Mouse (Mus musculus) embryonic stem cell, embryonic (primary cell): Measurements from ENCODE around the gene Spata45.

ENCODE experiments used
- CTCF ChIA-PET, 4 experiments: fragments of 300-600 bp in 2 of 4; fragments of 350-600 bp in 2 of 4; sonication (Branson Sonifier 250); formaldehyde crosslinking; loops; one replicate each; lab custom pipeline; 2022; ENCODE audit warnings: inconsistent platforms in 2 of 4; lab: Charles Lee
- POLR2A ChIA-PET, 4 experiments: fragments of 300-600 bp in 2 of 4; fragments of 350-600 bp in 2 of 4; sonication (Branson Sonifier 250); formaldehyde crosslinking; loops; one replicate each; lab custom pipeline; 2022; ENCODE audit warnings: antibody characterized with exemption in 4 of 4, inconsistent platforms in 1 of 4; lab: Charles Lee

Spata45 gene

GRCm38 (mm10) chr1:191063700-191064099 is 27.3 kb downstream of the Spata45 start:
- CTCF ChIA-PET = interaction anchor here in 2 of 4 experiments (1.2 to 1.4 kb wide), 3 partner anchors 9 to 119 kb away, joined by 3 read pairs; no protein-coding TSS in a partner anchor
- POLR2A ChIA-PET = interaction anchor here (0.6 to 5.6 kb wide), 33 partner anchors 7 to 334 kb away, joined by 3 to 70 read pairs (median 4); partner anchors contain the start of genes Flvcr1 (in 4 of the 4), Rps6kc1 (in 2 of the 4) and Spata45 (in 1 of the 4)

GRCm38 (mm10) chr1:191064535-191064934 is 28.1 kb downstream of the Spata45 start:
- ChIA-PET POLR2A (interaction anchor here in 3 of 4 experiments (0.7 to 5.6 kb wide), 12 partner anchors 9 to 333 kb away, joined by 3 to 70 read pairs (median 5); partner anchors contain the start of gene Flvcr1 (in 3 of the 3)), CTCF (interaction anchor here in 3 of 4 experiments (0.6 to 1.3 kb wide), 3 partner anchors 20 to 248 kb away, joined by 3 to 7 read pairs (median 3); no protein-coding TSS in a partner anchor)

- ChIA-PET POLR2A (interaction anchor here in 3 of 4 experiments (0.6 to 5.6 kb wide), 8 partner anchors 8 to 510 kb away, joined by 3 to 70 read pairs (median 8); partner anchors contain the start of genes Flvcr1 (in 3 of the 3), Dtl (in 1 of the 3) and Ints7 (in 1 of the 3)), CTCF (interaction anchor here in 2 of 4 experiments (0.5 to 1.3 kb wide), 3 partner anchors 20 to 243 kb away, joined by 3 read pairs; no protein-coding TSS in a partner anchor)
Observed at GRCm38 (mm10) chr1:191065188-191065587, 28.7 kb downstream of the Spata45 start.

- CTCF ChIA-PET = interaction anchor here (0.6 to 1.6 kb wide), 14 partner anchors 9 to 220 kb away, joined by 3 to 7 read pairs (median 4); partner anchors contain the start of gene Flvcr1 (in 1 of the 4)
- POLR2A ChIA-PET = interaction anchor here (0.7 to 2.5 kb wide), 11 partner anchors 11 to 706 kb away, joined by 3 to 11 read pairs (median 4); partner anchors contain the start of gene Flvcr1 (in 3 of the 4)
Observed at GRCm38 (mm10) chr1:191068377-191068776, 31.9 kb downstream of the Spata45 start.

- POLR2A ChIA-PET = interaction anchor here in 3 of 4 experiments (0.9 to 3.3 kb wide), 6 partner anchors 8 to 52 kb away, joined by 3 to 10 read pairs (median 4); partner anchors contain the start of genes Nsl1 (in 2 of the 3) and Tatdn3 (in 2 of the 3)
- CTCF ChIA-PET = interaction anchor here in 1 of 4 experiments (0.8 kb wide), 1 partner anchor 55 kb away, joined by 3 read pairs; no protein-coding TSS in a partner anchor
Observed at GRCm38 (mm10) chr1:191070259-191070658, 33.8 kb downstream of the Spata45 start.

GRCm38 (mm10) chr1:191071613-191072012 is 35.2 kb downstream of the Spata45 start:
- CTCF ChIA-PET = interaction anchor here in 2 of 4 experiments (0.8 to 0.9 kb wide), 2 partner anchors 13 to 241 kb away, joined by 4 to 5 read pairs; no protein-coding TSS in a partner anchor
- POLR2A ChIA-PET = interaction anchor here (0.6 to 5.5 kb wide), 8 partner anchors 8 to 115 kb away, joined by 3 to 50 read pairs (median 4); partner anchors contain the start of genes Nsl1 (in 4 of the 4), Tatdn3 (in 3 of the 4) and Flvcr1 (in 1 of the 4)

GRCm38 (mm10) chr1:191072329-191072913 is 36.0 kb downstream of the Spata45 start:
- ChIA-PET POLR2A (interaction anchor here in 3 of 4 experiments (0.5 to 5.5 kb wide), 10 partner anchors 9 to 1729 kb away, joined by 3 to 50 read pairs (median 6); partner anchors contain the start of genes Flvcr1 (in 2 of the 3), Nsl1 (in 2 of the 3) and Tatdn3 (in 2 of the 3)), CTCF (interaction anchor here in 2 of 4 experiments (0.6 to 1.5 kb wide), 3 partner anchors 9 to 13 kb away, joined by 3 to 6 read pairs (median 4); partner anchors contain the start of genes Nsl1 (in 1 of the 2) and Tatdn3 (in 1 of the 2))

GRCm38 (mm10) chr1:191073001-191073400 is 36.6 kb downstream of the Spata45 start:
- CTCF ChIA-PET = interaction anchor here in 1 of 4 experiments (0.6 to 1.5 kb wide), 2 partner anchors 10 to 11 kb away, joined by 3 to 6 read pairs; partner anchors contain the start of genes Nsl1 and Tatdn3
- POLR2A ChIA-PET = interaction anchor here in 3 of 4 experiments (0.8 to 5.5 kb wide), 8 partner anchors 10 to 113 kb away, joined by 3 to 50 read pairs (median 6); partner anchors contain the start of genes Flvcr1 (in 2 of the 3), Nsl1 (in 2 of the 3) and Tatdn3 (in 2 of the 3)

- POLR2A ChIA-PET = interaction anchor here in 2 of 4 experiments (1.1 to 5.5 kb wide), 4 partner anchors 11 to 47 kb away, joined by 3 to 50 read pairs (median 10); partner anchors contain the start of genes Nsl1 (in 2 of the 2), Tatdn3 (in 2 of the 2) and Flvcr1 (in 1 of the 2)
- CTCF ChIA-PET = interaction anchor here in 1 of 4 experiments (1.5 kb wide), 1 partner anchor 11 kb away, joined by 6 read pairs; no protein-coding TSS in a partner anchor
Observed at GRCm38 (mm10) chr1:191073486-191073885, 37.0 kb downstream of the Spata45 start.

GRCm38 (mm10) chr1:191075199-191075883 is 38.9 kb downstream of the Spata45 start:
- POLR2A ChIA-PET = interaction anchor here in 3 of 4 experiments (1.0 to 5.5 kb wide), 7 partner anchors 12 to 49 kb away, joined by 3 to 50 read pairs (median 4); partner anchors contain the start of genes Nsl1 (in 2 of the 3), Tatdn3 (in 2 of the 3) and Flvcr1 (in 1 of the 3)
- CTCF ChIA-PET = interaction anchor here (0.6 to 1.5 kb wide), 11 partner anchors 9 to 200 kb away, joined by 3 to 6 read pairs (median 4); partner anchors contain the start of genes Flvcr1 (in 2 of the 4), Nsl1 (in 1 of the 4) and Tatdn3 (in 1 of the 4)

- POLR2A ChIA-PET = interaction anchor here in 2 of 4 experiments (0.6 to 1.1 kb wide), 4 partner anchors 12 to 100 kb away, joined by 3 to 4 read pairs (median 4); no protein-coding TSS in a partner anchor
Observed at GRCm38 (mm10) chr1:191083230-191083629, 46.8 kb downstream of the Spata45 start.

GRCm38 (mm10) chr1:191084951-191085559 is 48.6 kb downstream of the Spata45 start:
- ChIA-PET CTCF (interaction anchor here (0.6 to 1.5 kb wide), 9 partner anchors 9 to 203 kb away, joined by 3 to 6 read pairs (median 4); no protein-coding TSS in a partner anchor), POLR2A (interaction anchor here in 3 of 4 experiments (0.6 to 1.4 kb wide), 8 partner anchors 12 to 191 kb away, joined by 3 to 5 read pairs (median 3); partner anchors contain the start of gene Flvcr1 (in 2 of the 3))

More at GRCm38 (mm10) chr1:191083230-191083629, 46.8 kb downstream of the Spata45 start:
- CTCF ChIA-PET = interaction anchor here in 2 of 4 experiments (0.7 to 1.5 kb wide), 3 partner anchors 11 to 81 kb away, joined by 3 to 6 read pairs (median 4); no protein-coding TSS in a partner anchor

GRCm38 (mm10) chr1:191085597-191085996 is 49.2 kb downstream of the Spata45 start:
- POLR2A ChIA-PET = interaction anchor here in 1 of 4 experiments (1.3 to 2.7 kb wide), 2 partner anchors 23 to 59 kb away, joined by 3 to 9 read pairs; partner anchors contain the start of genes Flvcr1, Nsl1 and Tatdn3
- CTCF ChIA-PET = interaction anchor here in 1 of 4 experiments (1.5 kb wide), 1 partner anchor 203 kb away, joined by 5 read pairs; no protein-coding TSS in a partner anchor

- ChIA-PET CTCF (interaction anchor here in 3 of 4 experiments (1.0 to 2.2 kb wide), 4 partner anchors 11 to 214 kb away, joined by 3 to 7 read pairs (median 5); no protein-coding TSS in a partner anchor), POLR2A (interaction anchor here in 3 of 4 experiments (0.7 to 2.7 kb wide), 6 partner anchors 23 to 138 kb away, joined by 3 to 9 read pairs (median 3); partner anchors contain the start of genes Flvcr1 (in 1 of the 3), Nsl1 (in 1 of the 3), Spata45 (in 1 of the 3) and Tatdn3 (in 1 of the 3))
Observed at GRCm38 (mm10) chr1:191086304-191086878, 50.0 kb downstream of the Spata45 start.

- CTCF ChIA-PET = interaction anchor here (0.6 to 2.2 kb wide), 8 partner anchors 9 to 221 kb away, joined by 3 to 9 read pairs (median 4); no protein-coding TSS in a partner anchor
- POLR2A ChIA-PET = interaction anchor here in 3 of 4 experiments (0.7 to 2.7 kb wide), 8 partner anchors 16 to 137 kb away, joined by 3 to 9 read pairs (median 4); partner anchors contain the start of genes Flvcr1 (in 1 of the 3), Nsl1 (in 1 of the 3), Spata45 (in 1 of the 3) and Tatdn3 (in 1 of the 3)
Observed at GRCm38 (mm10) chr1:191086960-191087359, 50.5 kb downstream of the Spata45 start.
